Mouse (Mus musculus) stomach, adult 2 months (tissue): ENCODE data around the gene Etnk2. TPM values are rescaled to one million over a fixed set of nuclear protein-coding genes. Genes with fewer than 3 reads are reported as not detected.

ENCODE experiments used
- polyA plus RNA-seq: library from polyadenylated mRNA; depleted of rRNA; stranded (reverse); fragments of >200 nt; gene quantifications from 2 replicates; pipeline ENCODE4 v1.2.3, GENCODE M21; 2012; rRNA removed

The Etnk2 gene
- 7.1 and 7.3 TPM in 2 replicates for polyA plus RNA-seq

DNA sequence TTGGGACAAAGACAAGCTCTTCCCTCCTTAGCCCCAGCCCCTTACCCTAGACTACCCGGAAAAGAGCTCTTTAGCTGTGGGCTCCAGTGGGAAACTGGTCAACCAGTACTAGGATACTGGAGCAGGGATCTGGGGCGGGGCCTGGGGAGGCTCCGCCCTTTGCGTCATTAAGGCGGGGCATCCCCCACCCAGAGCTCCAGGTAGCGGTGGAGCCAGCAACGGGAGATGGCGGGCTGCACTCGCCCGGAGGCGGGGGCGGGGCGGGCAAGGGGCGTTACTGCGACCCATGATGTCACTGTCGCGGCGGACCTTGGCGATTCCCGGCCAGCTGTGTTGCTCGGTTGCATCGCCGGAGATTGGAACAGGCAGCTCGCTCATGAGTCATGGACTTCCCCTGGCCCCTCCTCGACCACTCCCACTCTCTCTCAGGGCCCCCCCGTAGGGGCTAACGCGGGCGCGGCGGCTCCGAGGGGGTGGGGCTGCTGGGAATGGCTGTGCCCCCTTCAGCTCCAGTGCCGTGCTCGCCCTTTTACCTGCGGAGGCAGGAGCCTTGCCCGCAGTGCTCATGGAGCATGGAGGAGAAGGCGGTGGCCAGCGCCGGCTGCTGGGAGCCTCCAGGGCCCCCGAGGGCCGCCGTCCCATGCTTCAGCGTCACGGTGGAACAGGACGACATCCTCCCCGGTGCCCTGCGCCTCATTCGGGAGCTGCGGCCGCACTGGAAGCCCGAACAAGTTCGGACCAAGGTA lies at the start of gene Etnk2:
TSS of gene Etnk2 (plus strand) at position 297 of the 746 bp plus-strand sequence.

DNA sequence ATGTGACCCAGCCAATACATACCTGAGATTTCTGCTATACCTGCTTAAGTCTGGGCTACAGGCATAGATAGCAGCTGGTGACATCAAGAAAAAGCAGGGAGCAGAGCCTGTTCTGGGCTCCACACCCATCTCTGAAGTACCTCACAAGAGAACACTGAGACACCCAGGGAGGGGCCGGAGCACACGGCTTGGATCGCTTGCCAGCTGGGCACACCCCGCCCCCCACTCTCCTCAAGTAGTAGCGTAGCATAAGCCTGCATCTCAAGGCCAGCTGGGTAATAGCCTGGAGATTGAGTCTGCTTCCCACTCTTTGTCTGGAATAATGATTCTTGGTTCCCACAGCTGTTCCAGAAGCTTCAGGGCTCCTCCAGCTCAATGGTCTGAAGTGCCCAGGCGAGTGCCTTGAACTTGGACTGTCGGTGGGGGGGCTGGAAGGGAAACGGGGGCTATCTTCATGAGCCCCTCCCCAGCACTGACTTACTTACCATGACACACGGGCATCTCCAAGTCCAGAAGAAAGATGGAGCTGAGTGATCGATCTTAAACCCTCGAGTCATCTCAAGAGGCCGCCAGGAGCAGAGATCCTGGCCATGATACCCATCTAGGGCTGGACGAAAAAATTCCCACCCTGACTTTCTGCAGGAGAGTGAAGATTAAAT lies 42.0 kb upstream of the Etnk2 start, which contains the start of gene Kiss1:
TSS of gene Kiss1 (plus strand) at position 609 of the 659 bp plus-strand sequence.

DNA sequence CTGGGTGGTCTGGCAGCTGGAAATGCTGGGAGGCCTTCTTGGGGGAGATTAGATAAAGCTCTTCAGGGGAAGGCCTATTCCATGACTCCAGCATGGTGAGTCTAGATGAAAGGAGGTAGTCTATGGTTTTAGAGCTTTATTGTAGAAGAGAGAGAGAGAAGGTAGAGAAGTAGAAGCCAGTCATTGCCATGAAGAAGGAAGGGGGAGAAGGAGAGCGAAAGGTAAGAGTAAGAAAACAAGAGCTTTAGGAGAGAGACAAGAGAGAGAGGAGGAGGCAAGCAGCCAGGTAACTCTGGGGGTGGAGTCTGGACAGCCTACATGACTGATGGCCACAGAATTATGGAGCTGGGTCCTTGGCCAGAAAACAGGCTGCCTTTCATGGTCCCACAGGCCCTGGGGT lies 13.2 kb upstream of the Etnk2 start, which contains the start of gene Ren1:
TSS of gene Ren1 (plus strand) at position 301 of the 400 bp plus-strand sequence.

DNA sequence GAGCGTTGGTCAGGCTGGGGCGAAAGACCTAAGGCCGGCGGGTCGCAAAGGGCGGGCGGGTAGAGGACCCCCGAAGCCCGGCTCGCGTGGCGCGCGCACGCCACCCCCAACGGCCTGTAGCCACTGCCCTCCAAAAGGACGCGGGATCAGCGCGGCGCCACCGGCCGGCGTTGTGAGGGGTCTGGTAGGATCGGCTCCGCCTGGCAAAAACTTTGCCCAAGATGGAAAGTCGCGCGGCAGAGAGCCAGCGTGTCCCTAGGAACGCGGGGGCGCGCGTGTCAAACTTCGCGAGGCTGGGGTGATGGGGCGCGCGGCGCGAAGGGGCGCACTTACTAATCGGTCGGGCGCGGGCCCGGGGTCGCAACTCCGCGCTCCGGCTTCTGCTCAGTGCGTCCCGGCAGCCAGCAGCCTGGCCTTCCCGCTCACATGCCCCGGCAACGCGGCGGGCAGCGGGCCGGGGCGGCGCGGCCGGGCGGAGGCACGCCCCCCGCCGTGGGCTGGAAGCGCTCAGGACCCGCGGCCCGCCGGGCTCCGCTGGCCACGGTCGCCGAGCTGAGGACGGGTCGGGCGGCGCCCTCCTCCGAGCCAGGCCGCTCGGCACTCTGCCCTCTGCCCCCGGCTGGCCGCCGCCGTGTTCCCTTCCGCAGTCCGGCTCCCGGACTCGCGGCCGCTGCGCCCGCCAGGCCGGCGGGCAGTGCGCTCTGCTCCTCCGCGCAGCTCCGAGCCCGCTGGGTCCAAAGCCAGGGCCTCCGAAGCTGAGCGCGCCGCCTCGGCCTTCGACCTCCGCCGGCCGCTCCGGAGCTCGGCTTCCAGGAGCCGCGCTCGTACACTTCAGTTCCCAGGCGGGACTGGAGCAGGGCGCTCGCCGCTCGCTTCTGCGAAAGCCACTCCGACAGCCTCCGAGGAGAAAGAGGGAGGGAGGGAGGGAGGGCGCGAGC lies 60.4 kb downstream of the Etnk2 start, which contains the start of gene Sox13:
TSS of gene Sox13 (minus strand) at position 835 of the 938 bp plus-strand sequence.

Other genes starting within 250 kb of the Etnk2 start
- gene Ppp1r15b, start 232.4 kb upstream of the Etnk2 start, polyA plus RNA-seq, result 13.8 and 17.5 TPM in 2 replicates
- 37.2 and 46.6 TPM in 2 replicates for gene Plekha6, start 199.4 kb upstream of the Etnk2 start, polyA plus RNA-seq
- gene Golt1a, start 53.8 kb upstream of the Etnk2 start, polyA plus RNA-seq, result 1.1 and 2.2 TPM in 2 replicates
- gene Kiss1, start 41.7 kb upstream of the Etnk2 start, polyA plus RNA-seq, result not detected in 2 replicates
- 2.1 and 2.3 TPM in 2 replicates for gene Ren1, start 13.1 kb upstream of the Etnk2 start, polyA plus RNA-seq
- gene Sox13, start 60.8 kb downstream of the Etnk2 start, polyA plus RNA-seq, result 27.3 and 30.8 TPM in 2 replicates
- gene Snrpe, start 246.7 kb downstream of the Etnk2 start, polyA plus RNA-seq, result 2.0 and 2.9 TPM in 2 replicates